Mouse (Mus musculus): ENCODE measurements around the gene Ush1c. TPM values are rescaled to one million over a fixed set of nuclear protein-coding genes. Genes with fewer than 3 reads are reported as not detected.

The Ush1c gene
- not detected for polyA plus RNA-seq (2017; shearing (Covaris generic))

DNA sequence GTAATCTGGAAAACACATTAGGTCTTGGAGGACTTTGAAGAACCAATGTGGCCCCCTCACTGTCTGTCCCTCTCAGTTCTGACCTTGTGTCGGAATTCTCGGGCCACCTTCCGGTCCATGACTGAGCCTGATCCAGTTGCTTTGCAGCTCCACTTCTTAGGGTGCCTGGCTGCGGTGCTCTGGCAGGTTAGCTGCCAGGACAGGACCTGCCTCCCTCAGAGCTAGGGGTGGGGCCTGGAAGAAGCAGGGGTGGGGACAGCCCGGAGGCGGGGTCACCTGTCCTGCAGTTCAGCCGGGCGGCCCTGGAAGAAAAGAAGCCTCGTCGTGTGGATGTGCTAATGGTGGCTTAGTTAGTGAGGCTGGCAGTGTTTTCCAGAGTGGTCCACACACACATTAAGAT, at the start of gene Ush1c:
Gene Ush1c (minus strand): TSS at position 158 of the 400 bp plus-strand sequence.

DNA sequence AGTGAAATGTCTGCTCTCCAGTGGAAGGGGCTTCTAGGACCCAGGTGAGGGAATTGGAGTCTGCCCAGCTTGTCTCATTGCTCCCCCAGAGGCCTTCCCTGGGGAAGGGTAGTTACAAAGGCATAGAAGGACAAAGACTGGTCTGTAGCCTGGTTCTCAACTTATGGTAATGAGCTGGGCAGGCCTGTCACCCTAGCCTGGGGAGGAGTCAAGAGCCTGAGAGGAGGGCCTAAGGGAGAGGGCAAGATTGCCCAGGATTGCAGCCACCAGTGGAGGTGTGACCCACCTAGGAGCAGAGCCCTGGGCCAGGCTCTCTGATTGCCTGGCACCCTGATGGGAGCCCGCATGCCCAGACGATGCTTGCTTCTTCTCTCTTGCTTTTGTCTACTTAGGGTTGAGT, 2.4 kb upstream of the Ush1c start, which contains the start of gene Otog:
Gene Otog (plus strand): TSS at position 292 of the 400 bp plus-strand sequence.

DNA sequence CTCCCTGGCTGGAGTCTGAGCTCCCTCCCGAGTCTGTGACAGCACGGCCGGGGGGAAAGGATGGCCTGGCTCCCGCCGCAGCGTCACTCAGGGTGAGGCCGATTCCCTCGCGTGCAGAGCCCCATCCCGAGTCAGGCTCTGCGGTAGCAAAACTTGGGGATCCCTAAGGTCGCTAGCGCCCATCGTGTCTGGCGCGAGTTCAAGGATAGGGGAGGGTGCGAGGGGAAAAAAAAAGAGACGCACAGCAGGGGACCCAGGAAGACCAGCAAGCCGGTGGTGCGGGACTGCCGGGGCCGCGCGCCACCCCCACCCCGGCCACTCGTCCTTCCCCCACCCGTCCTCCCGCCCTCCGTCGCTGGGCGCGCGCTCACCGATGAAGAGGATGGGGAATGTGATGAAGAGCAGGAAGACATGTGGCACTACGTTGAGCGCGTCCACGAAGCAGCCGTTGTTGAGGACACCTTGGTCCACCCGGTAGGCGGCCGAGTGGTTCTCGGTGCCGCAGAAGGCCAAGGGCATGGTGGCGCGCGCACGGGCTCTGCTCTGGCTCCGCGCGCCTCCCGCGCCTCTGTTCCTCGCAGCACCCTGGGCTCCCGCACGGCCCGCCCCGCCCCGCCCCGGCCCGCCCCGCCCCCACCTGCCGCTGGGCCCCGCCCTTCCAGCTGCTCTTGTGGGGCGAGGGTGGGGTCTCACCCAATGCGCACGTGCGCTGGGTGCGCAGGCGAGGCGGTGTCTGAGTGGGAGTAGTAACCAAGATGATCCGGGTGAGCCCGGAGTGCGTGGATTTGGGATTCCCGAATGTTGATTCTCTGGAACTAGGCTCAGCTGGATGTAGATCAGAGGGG, 58.6 kb downstream of the Ush1c start, which contains the start of gene Abcc8:
Gene Abcc8 (minus strand): TSS at position 603 of the 845 bp plus-strand sequence.

Other genes starting within 250 kb of the Ush1c start
- gene Abcc6, start 208.2 kb downstream of the Ush1c start, polyA plus RNA-seq (2017; shearing (Covaris generic)): not detected
- 40.4 TPM for gene Nomo1, start 204.8 kb downstream of the Ush1c start, polyA plus RNA-seq (2017; shearing (Covaris generic))
- gene Kcnj11, start 137.7 kb downstream of the Ush1c start, polyA plus RNA-seq (2017; shearing (Covaris generic)): not detected
- 0.19 TPM for gene Abcc8, start 58.5 kb downstream of the Ush1c start, polyA plus RNA-seq (2017; shearing (Covaris generic))
- gene Otog, start 2.5 kb upstream of the Ush1c start, polyA plus RNA-seq (2017; shearing (Covaris generic)): not detected
- gene Myod1, start 138.0 kb upstream of the Ush1c start, polyA plus RNA-seq (2017; shearing (Covaris generic)): not detected
- not detected for gene Kcnc1, start 158.0 kb upstream of the Ush1c start, polyA plus RNA-seq (2017; shearing (Covaris generic))

All from CD4-positive, CD25-positive, alpha-beta regulatory T cell (primary cell).